Mouse (Mus musculus) c-Kit-positive CD71-positive TER-119-negative erythroid progenitor cells, embryonic 14.5 days (primary cell): ENCODE data around the gene Vamp9.
A peak's percentile ranks its signal among the peaks of the same experiment; 100 is the strongest.

Experiments used
- DNase-seq: peaks from one replicate; pipeline ENCODE4 v3.0.0-alpha.2; 2013; ENCODE audit warnings: low read depth

The Vamp9 gene

DNA sequence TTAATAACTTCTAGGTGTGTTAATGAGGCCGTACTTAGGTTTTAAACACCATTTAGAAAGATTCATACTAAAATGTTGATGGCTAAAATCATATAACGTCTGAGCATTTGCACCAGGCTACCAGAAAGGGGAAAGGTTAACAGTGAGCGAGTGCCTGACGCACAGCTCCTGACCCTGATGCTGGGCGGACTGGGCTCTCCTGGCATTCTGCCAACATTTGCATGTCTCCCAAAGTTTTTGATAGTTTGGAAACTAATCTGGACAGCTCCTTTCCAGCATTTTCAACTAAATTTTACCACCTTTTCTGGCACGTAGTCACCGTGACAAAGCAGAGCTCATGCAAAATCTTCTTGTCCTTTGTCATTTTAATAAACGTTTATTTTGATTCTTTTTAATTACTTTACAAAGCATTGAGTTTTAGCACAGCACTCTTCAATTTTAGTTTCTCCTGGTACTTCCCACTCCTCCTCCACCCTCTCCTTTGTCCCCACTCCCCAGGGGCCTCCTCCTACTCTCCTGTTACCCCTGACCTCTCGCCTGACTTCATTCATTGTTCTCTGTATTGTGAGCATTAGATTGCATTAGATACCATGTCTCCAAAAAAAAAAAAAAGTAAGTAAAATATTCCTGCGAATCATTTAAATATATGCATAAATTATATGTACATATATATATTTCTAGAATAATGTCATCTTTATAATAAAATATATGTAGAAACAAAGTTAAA, 35.9 kb downstream of the Vamp9 start:
- no peak for DNase-seq

DNA sequence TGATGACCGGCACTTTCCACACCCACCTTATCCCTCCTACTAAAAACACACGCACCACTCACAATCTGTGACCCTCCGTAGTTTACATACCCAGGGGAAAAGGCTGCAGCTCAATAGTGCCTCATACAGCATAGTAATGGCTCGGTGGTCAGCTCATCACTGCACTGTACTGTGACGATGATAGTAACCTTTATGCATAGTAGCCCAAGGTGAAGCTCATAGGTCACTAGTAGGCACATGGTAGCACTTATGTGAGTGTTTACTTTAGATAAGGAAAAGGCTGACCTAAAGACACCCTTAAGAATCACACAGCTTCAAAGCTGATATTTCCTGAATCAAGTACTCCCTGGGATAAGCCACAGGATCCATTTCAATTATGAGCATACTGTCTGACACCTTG, 46.5 kb downstream of the Vamp9 start:
- no peak for DNase-seq

DNA sequence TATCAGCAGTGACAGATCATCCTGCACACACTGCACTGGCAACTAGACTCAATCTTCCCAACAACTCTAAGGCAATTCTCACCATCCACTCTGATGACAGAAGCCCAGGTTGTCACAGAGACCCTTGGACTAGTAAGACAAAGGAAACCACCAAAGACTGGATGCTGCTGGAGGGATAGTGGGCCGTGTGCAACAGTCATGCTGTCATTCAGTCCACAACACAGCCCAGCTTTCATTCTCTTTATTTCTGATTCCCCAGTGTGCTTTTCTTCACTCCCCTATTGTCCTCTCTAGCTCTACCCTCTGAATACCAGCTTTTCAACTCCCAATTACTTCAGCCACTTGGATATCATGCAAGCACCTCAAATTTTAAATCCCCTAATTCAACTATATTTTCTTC, 47.8 kb downstream of the Vamp9 start:
- no peak for DNase-seq

DNA sequence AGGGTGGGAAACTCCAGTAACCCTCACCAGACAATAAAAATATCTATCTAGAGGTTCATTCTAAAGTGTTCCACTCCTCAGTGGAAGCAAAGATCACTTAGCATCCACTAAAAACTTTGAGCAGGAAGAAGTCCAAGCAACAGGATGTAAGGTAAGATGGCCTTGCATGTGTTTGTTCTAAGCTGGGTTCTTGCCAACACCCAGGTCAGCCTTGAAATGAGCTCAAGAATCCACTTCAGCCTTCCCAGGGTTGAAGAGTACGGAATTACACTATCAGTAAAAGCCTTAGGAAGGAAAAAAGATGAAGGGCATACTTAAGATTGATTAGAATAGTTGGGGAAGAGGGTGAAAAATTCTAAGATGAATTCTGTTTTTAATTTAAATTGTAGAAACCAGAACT, 52.6 kb downstream of the Vamp9 start:
- DNase-seq = no peak

DNA sequence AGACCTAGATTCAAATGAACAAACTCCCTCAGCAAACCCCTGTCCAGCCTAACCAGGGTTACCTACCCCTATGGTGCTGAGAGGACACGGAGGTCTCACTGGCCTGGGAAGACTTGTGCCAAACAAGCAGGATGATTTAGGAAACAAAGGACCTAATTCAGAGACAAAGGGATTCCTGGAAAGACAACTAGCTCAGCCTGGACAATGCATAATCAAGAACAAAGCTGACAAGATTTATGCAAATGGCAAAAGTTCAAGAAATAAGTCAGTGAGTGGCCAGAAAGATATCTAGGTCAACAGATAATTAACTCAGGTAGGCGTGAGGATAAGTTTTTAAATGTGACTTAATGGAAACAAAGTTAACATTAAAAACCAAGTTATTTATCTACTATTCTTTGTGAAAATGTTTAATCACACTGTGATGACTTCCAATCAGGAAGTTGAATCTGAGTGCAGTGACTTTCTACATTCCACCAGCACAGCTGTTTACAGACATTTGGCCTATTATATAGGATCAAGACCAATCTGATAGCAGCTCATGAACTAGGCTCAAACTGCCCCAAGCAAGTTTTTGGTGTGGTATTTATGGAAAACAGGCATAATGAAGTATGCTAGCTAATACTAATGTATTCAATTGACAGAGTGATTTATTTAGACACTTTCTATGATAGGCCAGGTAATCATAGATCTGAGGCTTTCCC, 53.3 kb downstream of the Vamp9 start:
- no peak for DNase-seq

DNA sequence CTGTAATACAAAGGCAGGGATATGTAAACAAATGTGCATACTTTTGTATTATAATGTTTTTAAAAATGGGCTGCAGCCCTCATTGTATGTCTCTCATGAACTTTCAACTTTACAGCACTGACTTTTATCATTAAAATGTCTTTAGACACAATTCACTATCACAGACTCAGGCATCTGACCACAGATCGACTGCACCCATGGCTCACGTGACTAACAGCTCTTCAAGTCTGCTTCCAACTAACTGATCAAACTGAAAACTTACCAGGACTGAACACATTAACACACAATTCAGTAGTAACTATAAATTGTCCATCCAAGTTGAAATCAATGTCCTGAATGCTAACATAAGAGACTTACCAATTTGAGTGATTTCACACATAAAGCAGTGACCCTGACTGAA, 53.9 kb downstream of the Vamp9 start:
- no peak for DNase-seq

DNA sequence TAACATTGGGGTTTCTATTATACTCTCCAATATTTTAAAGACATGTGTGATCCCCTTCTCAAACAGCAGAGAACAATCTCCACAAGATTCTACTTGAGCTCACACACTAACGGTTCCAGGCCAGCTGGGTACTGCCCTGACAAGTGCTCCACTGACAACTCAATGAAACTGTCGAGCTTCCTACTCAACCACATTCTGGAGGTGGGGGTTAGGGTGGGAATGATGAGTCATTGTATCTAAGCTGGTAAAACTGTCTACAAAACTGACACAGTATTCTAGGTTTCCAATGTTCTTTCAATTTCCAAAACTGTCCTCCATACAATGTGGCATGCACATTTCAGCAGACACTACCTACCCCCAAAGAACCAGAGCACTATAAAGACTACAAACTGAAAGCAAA, 67.9 kb downstream of the Vamp9 start:
- DNase-seq = no peak

DNA sequence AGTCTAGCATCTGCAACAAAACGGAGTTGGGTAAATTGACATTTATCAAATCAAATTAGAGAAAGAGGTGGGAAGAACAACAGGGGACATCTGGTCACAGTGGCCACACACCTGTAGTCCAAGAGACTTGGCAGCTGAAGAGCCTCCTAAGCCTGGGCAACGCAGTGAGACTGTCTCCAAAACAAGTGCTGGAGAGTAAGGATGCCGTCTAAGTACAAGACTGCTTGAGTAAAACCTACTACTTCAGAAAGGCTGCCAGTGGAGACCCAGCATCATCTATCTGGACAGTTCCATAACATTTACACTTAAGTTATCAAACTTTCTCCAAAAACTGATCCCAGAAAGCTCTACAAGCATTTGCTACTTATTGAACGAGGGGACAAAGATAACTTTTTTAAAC, 69.0 kb downstream of the Vamp9 start:
- no peak for DNase-seq

DNA sequence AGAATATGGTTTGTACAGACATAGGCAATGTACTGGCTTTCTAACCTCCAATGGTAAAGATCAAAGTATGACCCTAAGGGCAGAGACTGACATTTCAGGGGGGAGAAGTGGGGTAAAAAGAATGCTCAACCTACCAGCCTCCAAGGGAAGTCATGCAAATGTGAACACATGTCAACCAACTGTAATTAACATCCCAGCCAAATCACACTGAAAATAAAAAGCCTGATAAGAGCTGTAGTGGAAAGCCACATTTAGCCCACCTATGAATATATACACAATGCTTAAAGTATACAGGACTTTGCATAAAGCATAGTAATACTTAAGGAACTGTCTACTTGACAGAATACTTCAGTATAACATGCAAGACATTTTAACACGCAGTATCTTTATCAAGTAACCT, 69.7 kb downstream of the Vamp9 start:
- DNase-seq = no peak

DNA sequence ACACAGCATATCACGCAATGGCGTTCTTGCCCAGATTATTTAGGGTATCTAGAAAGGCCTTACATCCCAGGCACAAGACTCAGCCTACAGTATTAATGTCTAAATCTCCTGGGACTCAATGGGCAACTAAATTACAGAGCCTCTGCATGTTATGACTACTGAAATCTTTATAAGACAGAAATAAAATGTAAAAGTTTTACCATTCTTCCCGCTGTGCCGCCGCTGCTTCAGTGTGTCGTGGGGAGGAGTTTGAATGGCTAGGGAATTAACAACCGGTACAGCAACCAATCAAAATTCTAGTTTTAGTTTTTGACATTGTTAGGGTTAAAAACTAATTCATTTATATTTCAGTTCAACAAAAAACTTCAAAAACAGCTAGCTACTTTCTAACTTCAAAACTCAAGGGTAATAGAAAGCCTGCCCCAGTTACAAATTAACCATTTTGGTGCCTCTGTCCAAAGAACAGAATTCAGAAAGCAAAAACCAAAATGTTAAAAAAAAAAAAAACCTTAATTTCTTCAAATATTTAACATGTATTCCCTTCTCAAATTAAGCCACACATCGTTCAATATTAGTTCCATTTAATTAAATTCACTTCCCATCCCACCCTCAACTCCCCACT, 70.4 kb downstream of the Vamp9 start:
- no peak for DNase-seq

DNA sequence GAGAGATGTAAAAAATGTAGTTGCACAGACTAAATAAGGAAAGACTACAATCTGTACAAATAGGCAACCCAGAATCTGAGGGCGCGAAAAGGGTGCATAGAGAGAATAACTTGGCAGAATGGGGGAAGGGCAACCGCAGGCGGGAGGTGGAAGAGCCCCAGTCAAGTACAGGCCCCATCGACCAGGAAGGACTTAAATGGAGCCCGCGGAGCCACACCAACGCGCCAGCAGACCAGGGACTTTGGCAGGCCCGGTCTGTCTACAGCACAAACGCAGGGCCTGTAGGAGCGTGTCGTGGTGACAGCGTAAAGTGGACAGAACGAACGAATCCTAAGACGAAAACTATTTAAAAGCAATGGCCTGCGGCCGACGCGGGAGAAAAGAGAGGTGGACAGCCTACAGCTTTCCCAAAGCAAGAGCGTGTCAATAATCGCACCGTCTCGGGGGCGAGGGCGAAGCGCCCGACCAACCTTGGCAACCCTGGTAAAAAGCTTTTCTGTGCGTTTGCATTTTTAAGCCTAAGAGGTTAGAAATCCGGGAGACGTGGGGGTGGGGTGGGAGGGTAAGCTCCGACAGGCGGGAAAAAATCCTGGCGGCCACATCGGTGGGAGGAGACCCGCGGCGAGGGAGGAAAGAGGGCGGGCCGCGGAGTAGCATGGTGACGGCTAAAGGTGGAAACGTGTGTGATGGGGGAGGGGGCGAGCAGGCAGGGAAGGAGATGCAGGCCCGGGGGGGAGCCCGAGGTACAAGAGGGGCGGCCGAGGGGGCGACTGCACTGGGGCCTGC, 71.7 kb downstream of the Vamp9 start:
- DNase-seq = peak; percentile 50

DNA sequence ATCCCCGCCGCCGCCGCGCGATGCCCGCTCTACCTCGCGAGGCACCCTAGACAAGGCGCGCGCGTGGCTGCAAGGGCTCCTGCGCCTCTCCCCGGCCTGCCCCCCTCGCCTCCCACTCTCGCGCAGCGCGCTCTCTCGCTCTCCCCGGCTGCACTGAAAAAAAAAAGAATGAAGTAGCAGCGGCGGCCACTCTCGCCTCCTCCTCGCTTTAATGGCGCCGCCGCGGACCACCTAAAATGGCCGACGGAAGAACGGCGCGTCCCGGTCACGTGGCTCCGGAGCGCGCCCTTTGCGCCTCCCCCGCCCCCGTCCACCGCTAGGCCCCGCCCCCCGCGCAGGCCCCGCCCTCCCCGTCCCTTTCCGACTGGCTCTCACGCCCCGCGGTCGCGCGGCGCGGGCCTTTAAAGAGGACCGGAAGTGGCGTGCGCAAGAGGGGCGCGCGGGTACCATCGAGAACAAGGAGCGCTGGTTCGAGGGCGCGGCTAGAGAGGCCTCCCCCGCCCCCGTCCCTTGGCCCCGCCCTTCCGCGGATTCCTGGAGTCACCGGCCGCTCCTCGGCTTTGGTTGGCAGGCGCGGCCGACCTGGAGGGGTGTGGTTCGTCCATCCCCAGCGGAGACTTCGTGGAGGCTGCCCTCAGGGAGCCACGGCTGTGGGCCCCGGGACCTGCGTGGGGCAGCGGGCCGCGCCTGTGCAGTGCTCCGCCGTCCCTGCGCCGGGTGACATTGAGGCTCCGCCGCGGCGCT, 72.8 kb downstream of the Vamp9 start, which contains the start of the genes Hnrnpd and 4930524J08Rik:
TSS of gene Hnrnpd (minus strand) at position 240 of the 744 bp plus-strand sequence.
TSS of gene 4930524J08Rik (plus strand) at position 363 of the 744 bp plus-strand sequence.
- DNase-seq = peak; percentile 96

DNA sequence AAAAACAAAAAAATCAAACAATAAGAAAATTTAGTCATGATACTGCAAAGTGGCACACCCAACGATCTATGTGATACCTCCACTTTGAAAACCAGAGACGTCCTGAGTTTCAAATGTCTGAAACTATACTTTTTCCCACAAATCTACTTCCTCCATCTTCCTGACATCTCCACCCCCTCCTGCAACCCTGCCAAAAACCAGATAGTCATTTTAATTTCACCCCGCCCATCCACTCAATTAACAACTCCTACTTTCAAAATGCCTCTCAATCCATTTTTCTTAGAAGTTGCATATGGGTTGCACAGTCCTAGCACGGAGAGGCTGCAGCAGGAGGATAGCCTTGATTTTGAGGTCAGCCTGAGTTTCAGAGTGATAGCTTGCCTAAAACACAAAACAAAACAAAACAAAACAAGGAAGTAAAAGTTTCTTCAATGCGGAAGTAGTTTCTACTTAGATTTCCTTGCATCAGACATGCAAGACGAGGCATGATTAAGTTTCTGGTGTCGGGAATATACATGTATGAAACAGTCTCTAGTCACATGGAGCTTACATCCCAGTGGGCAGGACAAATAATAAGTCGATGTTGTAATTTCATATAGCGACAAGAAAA, 77.5 kb downstream of the Vamp9 start:
- no peak for DNase-seq

DNA sequence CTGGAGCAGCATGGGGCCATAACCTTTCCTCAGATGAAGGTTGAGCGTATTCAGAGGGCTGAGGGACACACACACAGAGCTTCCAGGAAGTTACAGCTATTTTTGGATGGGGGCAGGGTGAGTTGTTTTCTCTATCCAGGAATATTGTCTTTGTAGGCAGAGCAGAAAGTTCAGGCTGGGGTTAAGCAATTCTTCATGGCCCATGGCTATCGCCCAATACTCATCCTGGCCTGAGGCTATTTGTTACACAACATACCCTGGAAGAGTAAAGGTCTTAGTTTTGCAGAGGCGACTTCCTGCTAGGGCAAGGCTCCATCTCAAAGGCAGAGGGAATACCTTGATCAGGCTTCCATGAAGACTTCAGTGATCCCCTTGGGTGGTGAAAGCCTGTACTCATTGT, 88.1 kb downstream of the Vamp9 start:
- DNase-seq = no peak

DNA sequence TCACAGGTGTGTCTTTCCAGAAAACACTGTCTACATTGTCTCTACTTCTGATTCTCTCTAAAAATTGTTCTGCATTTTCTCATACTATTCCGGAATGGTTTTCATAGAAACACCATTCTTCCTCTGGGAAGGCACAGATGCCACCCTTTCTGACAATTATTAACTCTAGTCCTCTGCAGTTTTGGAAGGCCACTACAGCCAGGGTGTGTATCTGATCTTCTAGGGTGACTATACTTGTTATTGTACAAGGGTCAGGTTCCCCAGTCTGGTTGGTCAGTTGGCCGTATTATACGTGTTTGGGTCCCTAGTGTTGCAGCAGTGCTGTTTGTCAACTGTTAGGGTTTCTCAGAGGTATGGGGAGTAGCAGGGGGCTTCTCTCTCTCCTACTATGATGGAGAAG, 88.6 kb downstream of the Vamp9 start:
- DNase-seq = no peak

DNA sequence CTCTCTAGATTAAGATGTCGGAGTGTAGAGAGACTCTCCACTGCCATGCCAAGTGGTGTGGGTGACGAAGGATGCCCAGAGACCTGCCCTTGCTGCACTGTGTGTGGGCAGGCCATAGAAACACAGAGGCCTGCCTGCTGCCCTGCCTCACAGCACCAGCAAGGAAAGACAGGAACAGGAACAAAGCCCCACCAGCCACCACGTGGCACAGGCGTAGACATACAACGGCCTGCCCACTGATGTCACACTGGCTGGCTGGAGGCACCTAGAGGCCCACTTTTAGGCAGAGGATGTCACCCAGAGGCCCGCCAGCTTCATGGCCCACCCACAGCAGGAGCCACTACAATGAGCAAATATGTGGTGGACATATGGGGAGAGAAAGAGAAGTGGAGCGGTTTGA, 94.0 kb downstream of the Vamp9 start:
- DNase-seq = no peak

DNA sequence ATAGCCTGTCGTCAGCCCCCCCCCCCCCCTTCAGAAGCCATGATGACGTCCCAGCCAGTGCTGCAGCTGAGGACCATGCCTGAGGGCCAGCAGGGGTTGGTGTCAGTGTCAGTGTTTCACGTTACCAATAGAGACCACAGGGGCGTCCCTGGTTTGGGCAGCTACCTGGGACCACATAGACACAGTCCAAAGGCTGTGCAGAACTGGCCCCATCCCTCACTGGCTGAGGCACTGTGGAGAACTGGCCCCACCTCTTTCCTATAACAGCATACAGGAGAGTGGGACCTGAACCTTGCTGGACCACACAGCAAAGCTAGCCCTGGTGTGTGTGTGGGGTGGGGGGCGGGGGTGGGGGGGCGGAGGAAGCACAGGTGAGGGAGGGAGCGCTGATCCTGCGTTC, 94.4 kb downstream of the Vamp9 start:
- no peak for DNase-seq
